Mouse (Mus musculus): Measurements from ENCODE around the gene Man1a2. TPM values are rescaled to one million over a fixed set of nuclear protein-coding genes. Genes with fewer than 3 reads are reported as not detected.

Gene Man1a2
- polyA plus RNA-seq, 1 experiment from 2014 or later: 40.9 TPM

- Histone ChIP-seq H3K4me2 (no peak overlapping the region), H3K36me3 (no peaks in the 10 kb centered on the region), H3K4me1 (replicated peaks) (no peaks in the 10 kb centered on the region), H3K27ac (replicated peaks) (no peak overlapping the region), H3K9me3 (no peaks in the 10 kb centered on the region), H3K9ac (no peak overlapping the region), H3K4me3 (no peak overlapping the region), H3K27me3 (no peaks in the 10 kb centered on the region)
- 97% methylated on average over 3 of the region's 3 CpGs for WGBS
- ATAC-seq (ENCODE audit: low read depth): no peak
Observed at GRCm38 (mm10) chr3:100552171-100552570, 133.1 kb downstream of the Man1a2 start.

- no peak overlapping the region for H3K9ac ChIP-seq
- no peak for ATAC-seq (ENCODE audit: low read depth)
- no peaks in the 10 kb centered on the region for H3K9me3 ChIP-seq
- 84% methylated on average over 3 of the region's 3 CpGs for WGBS
- no peak overlapping the region for H3K4me3 ChIP-seq
- no peaks in the 10 kb centered on the region for H3K27me3 ChIP-seq
- H3K27ac ChIP-seq (replicated peaks): no peak overlapping the region
- H3K36me3 ChIP-seq: no peaks in the 10 kb centered on the region
- H3K4me2 ChIP-seq: no peak overlapping the region
- H3K4me1 ChIP-seq (replicated peaks): no peaks in the 10 kb centered on the region
Observed at GRCm38 (mm10) chr3:100547913-100548292, 137.4 kb downstream of the Man1a2 start.

- no peak for ATAC-seq (ENCODE audit: low read depth)
- no peaks in the 10 kb centered on the region for H3K9me3 ChIP-seq
- WGBS: 85% methylated on average over 10 of the region's 10 CpGs
- H3K27ac ChIP-seq (replicated peaks): no peak overlapping the region
- H3K27me3 ChIP-seq: no peaks in the 10 kb centered on the region
- H3K4me2 ChIP-seq: no peak overlapping the region
- H3K4me1 ChIP-seq (replicated peaks): no peaks in the 10 kb centered on the region
- no peaks in the 10 kb centered on the region for H3K36me3 ChIP-seq
- no peak overlapping the region for H3K4me3 ChIP-seq
- no peak overlapping the region for H3K9ac ChIP-seq
Observed at GRCm38 (mm10) chr3:100547162-100547912, 138.0 kb downstream of the Man1a2 start.

GRCm38 (mm10) chr3:100536686-100537085 is 148.6 kb downstream of the Man1a2 start:
- H3K27ac ChIP-seq (replicated peaks): no peak overlapping the region
- no peaks in the 10 kb centered on the region for H3K36me3 ChIP-seq
- H3K4me1 ChIP-seq (replicated peaks): no peaks in the 10 kb centered on the region
- ATAC-seq (ENCODE audit: low read depth): no peak
- WGBS: 98% methylated on average over 2 of the region's 2 CpGs
- no peaks in the 10 kb centered on the region for H3K27me3 ChIP-seq
- H3K4me3 ChIP-seq: no peak overlapping the region
- H3K9me3 ChIP-seq: no peaks in the 10 kb centered on the region
- no peak overlapping the region for H3K4me2 ChIP-seq
- H3K9ac ChIP-seq: no peak overlapping the region

GRCm38 (mm10) chr3:100535902-100536301 is 149.4 kb downstream of the Man1a2 start:
- H3K4me2 ChIP-seq: no peak overlapping the region
- no peaks in the 10 kb centered on the region for H3K4me1 ChIP-seq (replicated peaks)
- ATAC-seq (ENCODE audit: low read depth): no peak
- H3K9ac ChIP-seq: no peak overlapping the region
- no peaks in the 10 kb centered on the region for H3K9me3 ChIP-seq
- H3K27me3 ChIP-seq: no peaks in the 10 kb centered on the region
- H3K4me3 ChIP-seq: no peak overlapping the region
- no peak overlapping the region for H3K27ac ChIP-seq (replicated peaks)
- 72% methylated on average over 4 of the region's 4 CpGs for WGBS
- no peaks in the 10 kb centered on the region for H3K36me3 ChIP-seq

GRCm38 (mm10) chr3:100535298-100535697 is 150.0 kb downstream of the Man1a2 start:
- H3K27ac ChIP-seq (replicated peaks): no peak overlapping the region
- no peaks in the 10 kb centered on the region for H3K36me3 ChIP-seq
- no peak overlapping the region for H3K9ac ChIP-seq
- H3K4me1 ChIP-seq (replicated peaks): no peaks in the 10 kb centered on the region
- H3K4me2 ChIP-seq: no peak overlapping the region
- WGBS: 61% methylated on average over 3 of the region's 3 CpGs
- H3K27me3 ChIP-seq: no peaks in the 10 kb centered on the region
- no peak overlapping the region for H3K4me3 ChIP-seq
- ATAC-seq (ENCODE audit: low read depth): no peak
- no peaks in the 10 kb centered on the region for H3K9me3 ChIP-seq

GRCm38 (mm10) chr3:100534394-100534793 is 150.9 kb downstream of the Man1a2 start:
- no peak for ATAC-seq (ENCODE audit: low read depth)
- Histone ChIP-seq H3K27me3 (no peaks in the 10 kb centered on the region), H3K9me3 (no peaks in the 10 kb centered on the region), H3K4me1 (replicated peaks) (no peaks in the 10 kb centered on the region), H3K4me3 (no peak overlapping the region), H3K9ac (no peak overlapping the region), H3K36me3 (no peaks in the 10 kb centered on the region), H3K4me2 (no peak overlapping the region), H3K27ac (replicated peaks) (no peak overlapping the region)
- WGBS: 84% methylated on average over 3 of the region's 3 CpGs

GRCm38 (mm10) chr3:100533429-100533828 is 151.9 kb downstream of the Man1a2 start:
- H3K27ac ChIP-seq (replicated peaks): no peak overlapping the region
- no peaks in the 10 kb centered on the region for H3K4me1 ChIP-seq (replicated peaks)
- H3K27me3 ChIP-seq: no peaks in the 10 kb centered on the region
- H3K36me3 ChIP-seq: no peaks in the 10 kb centered on the region
- no peak overlapping the region for H3K4me2 ChIP-seq
- H3K9me3 ChIP-seq: no peaks in the 10 kb centered on the region
- no peak overlapping the region for H3K9ac ChIP-seq
- H3K4me3 ChIP-seq: no peak overlapping the region
- no peak for ATAC-seq (ENCODE audit: low read depth)

GRCm38 (mm10) chr3:100530919-100531318 is 154.4 kb downstream of the Man1a2 start:
- 96% methylated on average over 5 of the region's 5 CpGs for WGBS
- Histone ChIP-seq H3K36me3 (no peaks in the 10 kb centered on the region), H3K9ac (no peak overlapping the region), H3K4me2 (no peak overlapping the region), H3K27ac (replicated peaks) (no peak overlapping the region), H3K4me1 (replicated peaks) (no peaks in the 10 kb centered on the region), H3K9me3 (no peaks in the 10 kb centered on the region), H3K27me3 (no peaks in the 10 kb centered on the region), H3K4me3 (no peak overlapping the region)
- ATAC-seq (ENCODE audit: low read depth): no peak

GRCm38 (mm10) chr3:100530244-100530788 is 155.0 kb downstream of the Man1a2 start:
- no peak for ATAC-seq (ENCODE audit: low read depth)
- no peaks in the 10 kb centered on the region for H3K36me3 ChIP-seq
- H3K9ac ChIP-seq: no peak overlapping the region
- H3K4me1 ChIP-seq (replicated peaks): no peaks in the 10 kb centered on the region
- H3K4me3 ChIP-seq: no peak overlapping the region
- no peak overlapping the region for H3K27ac ChIP-seq (replicated peaks)
- H3K27me3 ChIP-seq: no peaks in the 10 kb centered on the region
- no peak overlapping the region for H3K4me2 ChIP-seq
- WGBS: 87% methylated on average over 7 of the region's 7 CpGs
- H3K9me3 ChIP-seq: no peaks in the 10 kb centered on the region

GRCm38 (mm10) chr3:100522671-100523070 is 162.6 kb downstream of the Man1a2 start:
- H3K36me3 ChIP-seq: no peaks in the 10 kb centered on the region
- H3K4me1 ChIP-seq (replicated peaks): no peaks in the 10 kb centered on the region
- no peak overlapping the region for H3K27ac ChIP-seq (replicated peaks)
- no peak for ATAC-seq (ENCODE audit: low read depth)
- no peak overlapping the region for H3K4me2 ChIP-seq
- no peaks in the 10 kb centered on the region for H3K27me3 ChIP-seq
- H3K4me3 ChIP-seq: no peak overlapping the region
- 87% methylated on average over 7 of the region's 7 CpGs for WGBS
- no peak overlapping the region for H3K9ac ChIP-seq
- H3K9me3 ChIP-seq: no peaks in the 10 kb centered on the region

GRCm38 (mm10) chr3:100521626-100522025 is 163.7 kb downstream of the Man1a2 start:
- Histone ChIP-seq H3K4me3 (no peak overlapping the region), H3K4me1 (replicated peaks) (no peaks in the 10 kb centered on the region), H3K36me3 (no peaks in the 10 kb centered on the region), H3K4me2 (no peak overlapping the region), H3K27ac (replicated peaks) (no peak overlapping the region), H3K9ac (no peak overlapping the region), H3K27me3 (no peaks in the 10 kb centered on the region), H3K9me3 (no peaks in the 10 kb centered on the region)
- WGBS: 38% methylated on average over 1 of the region's 1 CpGs
- no peak for ATAC-seq (ENCODE audit: low read depth)

GRCm38 (mm10) chr3:100515754-100516141 is 169.6 kb downstream of the Man1a2 start:
- WGBS: 93% methylated on average over 5 of the region's 5 CpGs
- no peak for ATAC-seq (ENCODE audit: low read depth)

More at GRCm38 (mm10) chr3:100515754-100516141, 169.6 kb downstream of the Man1a2 start:
- no peaks in the 10 kb centered on the region for H3K27me3 ChIP-seq
- H3K4me2 ChIP-seq: no peak overlapping the region
- no peaks in the 10 kb centered on the region for H3K36me3 ChIP-seq
- H3K4me1 ChIP-seq (replicated peaks): no peaks in the 10 kb centered on the region
- H3K9ac ChIP-seq: no peak overlapping the region
- no peaks in the 10 kb centered on the region for H3K9me3 ChIP-seq
- no peak overlapping the region for H3K27ac ChIP-seq (replicated peaks)
- no peak overlapping the region for H3K4me3 ChIP-seq

Measured in neural tube, embryonic 13.5 days (tissue).